Mouse (Mus musculus) limb, embryonic 14.5 days (tissue): ENCODE measurements at regions not wholly inside any gene's neighbourhood (a gene's known extent, or its start where the extent isn't known, plus 50 kb on each side); places are given as distances from the start of the nearest gene placed in this dataset.

Experiments used
- ATAC-seq: fragments of 200-750 bp; cut with Nextera tagmentation; 2 replicates; pipeline ENCODE4 v1.8.0; 2017; ENCODE audit warnings: low read depth, moderate number of reproducible peaks, moderate TSS enrichment; ENCODE audit not compliant: low FRiP score
- DNase-seq: peaks from one replicate; pipeline ENCODE4 v3.0.0-alpha.2; 2015; ENCODE audit warnings: low spot score
- H3K27ac ChIP-seq: fragments of 300-500 bp; sonication (generic); replicated peaks from 2 replicates; pipeline ENCODE4 v1.5.1; 2014; ENCODE audit warnings: low read depth, mild to moderate bottlenecking, low read length, moderate library complexity, mixed read lengths
- H3K27me3 ChIP-seq: fragments of 300-500 bp; sonication (generic); 2 replicates; pipeline ENCODE4 v1.6.1; 2014; ENCODE audit warnings: low read length, mixed read lengths; ENCODE audit not compliant: control insufficient read depth, insufficient read depth
- H3K36me3 ChIP-seq: fragments of 300-500 bp; sonication (generic); 2 replicates; pipeline ENCODE4 v1.6.1; 2014; ENCODE audit warnings: mild to moderate bottlenecking, low read length, moderate library complexity, mixed read lengths; ENCODE audit not compliant: control insufficient read depth, insufficient read depth
- H3K4me1 ChIP-seq: fragments of 300-500 bp; sonication (generic); 2 replicates; pipeline ENCODE4 v1.6.1; 2014; ENCODE audit warnings: antibody characterized with exemption, low read length, mixed read lengths; ENCODE audit not compliant: control insufficient read depth, insufficient read depth
- H3K4me2 ChIP-seq: fragments of 300-500 bp; sonication (generic); replicated peaks from 2 replicates; pipeline ENCODE4 v1.6.1; 2014; ENCODE audit warnings: low read depth, mild to moderate bottlenecking, low read length, moderate library complexity; ENCODE audit not compliant: severe bottlenecking
- H3K4me3 ChIP-seq: fragments of 300-500 bp; sonication (generic); replicated peaks from 2 replicates; pipeline ENCODE4 v1.5.1; 2014; ENCODE audit warnings: low read length
- H3K9ac ChIP-seq: fragments of 300-500 bp; sonication (generic); 2 replicates; pipeline ENCODE4 v1.6.1; 2014; ENCODE audit warnings: mild to moderate bottlenecking, low read depth, low read length, moderate library complexity; ENCODE audit not compliant: severe bottlenecking
- H3K9me3 ChIP-seq: fragments of 300-500 bp; sonication (generic); 2 replicates; pipeline ENCODE4 v1.6.1; 2016; ENCODE audit warnings: low read length; ENCODE audit not compliant: control insufficient read depth
- POLR2A ChIP-seq: fragments of 200-500 bp; IDR thresholded peaks from 2 replicates; pipeline ENCODE4 v1.8.0; 2012; ENCODE audit warnings: inconsistent platforms, mild to moderate bottlenecking, moderate library complexity, borderline replicate concordance; ENCODE audit not compliant: insufficient read depth, insufficient read length; ENCODE audit errors: extremely low read depth
- WGBS: fragments of 180-500 bp; shearing (Covaris S2); extraction: QIAGEN DNeasy Blood & Tissue Kit; methylation state at CpG from one replicate; pipeline ENCODE4 v1.1.7; 2014; 5-methylcytosine and 5-hydroxymethylcytosine counted together

DNA sequence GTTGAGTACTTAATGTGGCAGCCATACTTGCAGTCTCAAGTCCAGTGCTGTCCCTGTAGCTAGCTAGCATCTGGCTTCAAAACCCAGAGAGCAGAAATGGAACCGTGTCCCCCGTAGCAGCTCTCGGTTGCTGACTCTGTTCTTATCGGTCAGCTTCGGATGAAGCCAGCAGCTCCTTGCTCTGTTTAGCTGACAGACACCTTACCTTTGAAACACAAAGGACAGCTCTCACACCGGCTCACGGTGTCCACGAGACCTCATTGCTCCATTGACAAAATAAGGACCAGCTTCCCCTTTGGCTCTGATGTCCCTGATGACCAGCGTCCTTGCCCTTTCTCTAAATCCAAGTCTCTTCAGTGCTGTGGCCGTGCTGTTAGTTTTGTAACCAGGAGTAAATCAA lies 435.3 kb upstream of the Kif2a start:
- Histone ChIP-seq H3K9me3 (no peaks in the 10 kb centered on the region), H3K4me3 (no peak overlapping the region), H3K27me3 (no peaks in the 10 kb centered on the region), H3K9ac (no peak overlapping the region), H3K27ac (no peak overlapping the region), H3K36me3 (no peaks in the 10 kb centered on the region), H3K4me2 (no peak overlapping the region), H3K4me1 (no peaks in the 10 kb centered on the region)
- no peak for TF ChIP-seq POLR2A
- WGBS: 82% methylated on average over 10 of the region's 10 CpGs
- ATAC-seq (no peak), DNase-seq (no peak)

- H3K9ac ChIP-seq: no peak overlapping the region
- H3K27ac ChIP-seq: no peak overlapping the region
- DNase-seq (no peak), ATAC-seq (no peak)
- no peak for TF ChIP-seq POLR2A
- no peaks in the 10 kb centered on the region for H3K9me3 ChIP-seq
- no peaks in the 10 kb centered on the region for H3K27me3 ChIP-seq
- no peak overlapping the region for H3K4me3 ChIP-seq
- WGBS: 57% methylated on average over 2 of the region's 2 CpGs
- no peak overlapping the region for H3K4me2 ChIP-seq
- H3K4me1 ChIP-seq: no peaks in the 10 kb centered on the region
- H3K36me3 ChIP-seq: no peaks in the 10 kb centered on the region
These were observed 434.5 kb upstream of the Kif2a start for GRCm38 (mm10) chr13:107456394-107456793.

- ATAC-seq: no peak
- H3K4me1 ChIP-seq: no peaks in the 10 kb centered on the region
- no peak overlapping the region for H3K4me3 ChIP-seq
- H3K27me3 ChIP-seq: no peaks in the 10 kb centered on the region
- H3K9me3 ChIP-seq: no peaks in the 10 kb centered on the region
- H3K36me3 ChIP-seq: no peaks in the 10 kb centered on the region
- no peak for TF ChIP-seq POLR2A
- 77% methylated on average over 11 of the region's 11 CpGs for WGBS
- H3K4me2 ChIP-seq: no peak overlapping the region
- H3K27ac ChIP-seq: no peak overlapping the region
- H3K9ac ChIP-seq: no peak overlapping the region
- no peak for DNase-seq
These were observed 427.8 kb upstream of the Kif2a start for GRCm38 (mm10) chr13:107449598-107450179.

- Histone ChIP-seq H3K27ac (no peak overlapping the region), H3K27me3 (no peaks in the 10 kb centered on the region), H3K9ac (no peak overlapping the region), H3K4me1 (no peaks in the 10 kb centered on the region), H3K36me3 (no peaks in the 10 kb centered on the region), H3K4me2 (no peak overlapping the region), H3K4me3 (no peak overlapping the region), H3K9me3 (no peaks in the 10 kb centered on the region)
- ATAC-seq (no peak), DNase-seq (no peak)
- 87% methylated on average over 2 of the region's 2 CpGs for WGBS
- no peak for TF ChIP-seq POLR2A
These were observed 425.9 kb upstream of the Kif2a start for GRCm38 (mm10) chr13:107447813-107448212.

DNA sequence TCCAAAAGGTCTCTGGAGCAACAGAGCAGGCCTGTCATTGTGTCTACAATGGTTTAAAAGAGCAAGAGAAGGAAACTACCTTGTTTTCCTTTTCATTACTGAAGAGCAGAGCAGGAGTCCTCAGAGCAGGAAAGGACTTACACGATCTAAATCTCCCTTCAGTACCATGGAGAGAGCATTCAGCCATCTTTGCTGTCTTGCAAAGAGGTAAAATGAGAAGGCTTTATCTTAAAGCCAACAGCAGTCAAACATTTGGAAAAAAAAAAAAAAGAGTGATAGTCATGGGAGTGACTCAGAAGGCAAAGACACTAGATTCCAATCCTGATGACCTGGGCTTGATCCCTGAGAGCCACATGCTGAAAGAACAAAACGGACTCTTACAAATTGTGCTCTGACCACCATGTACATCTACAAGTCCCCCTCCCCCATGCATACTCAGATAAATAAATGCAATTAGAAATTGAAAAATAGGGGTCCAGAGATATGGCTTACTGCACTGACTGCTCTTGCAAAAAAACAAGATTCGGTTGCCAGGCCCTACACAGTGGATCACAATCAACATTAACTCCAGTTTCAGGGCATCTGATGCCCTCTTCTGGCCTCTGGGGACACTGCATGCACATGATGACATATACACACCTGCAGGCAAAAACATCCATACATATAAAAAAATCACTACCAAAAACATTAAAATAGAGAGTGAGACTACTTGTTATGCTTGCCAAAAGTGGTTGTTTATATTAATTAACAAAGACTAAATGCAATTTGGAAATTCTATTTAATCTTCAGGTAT lies 397.6 kb upstream of the Kif2a start:
- no peak for TF ChIP-seq POLR2A
- H3K36me3 ChIP-seq: no peaks in the 10 kb centered on the region
- 81% methylated on average over 3 of the region's 3 CpGs for WGBS
- no peak overlapping the region for H3K4me3 ChIP-seq
- no peaks in the 10 kb centered on the region for H3K9me3 ChIP-seq
- peak; percentile 62 for DNase-seq
- no peak overlapping the region for H3K4me2 ChIP-seq
- H3K9ac ChIP-seq: no peak overlapping the region
- H3K27me3 ChIP-seq: no peaks in the 10 kb centered on the region
- H3K27ac ChIP-seq: no peak overlapping the region
- ATAC-seq: no peak
- no peaks in the 10 kb centered on the region for H3K4me1 ChIP-seq
